Mouse (Mus musculus): ENCODE results near the gene Cwc15.

Cwc15 gene

GRCm38 (mm10) chr9:14548366-14548761 lies 47.9 kb downstream of the Cwc15 start:
- DNase-seq, result no peak

DNA sequence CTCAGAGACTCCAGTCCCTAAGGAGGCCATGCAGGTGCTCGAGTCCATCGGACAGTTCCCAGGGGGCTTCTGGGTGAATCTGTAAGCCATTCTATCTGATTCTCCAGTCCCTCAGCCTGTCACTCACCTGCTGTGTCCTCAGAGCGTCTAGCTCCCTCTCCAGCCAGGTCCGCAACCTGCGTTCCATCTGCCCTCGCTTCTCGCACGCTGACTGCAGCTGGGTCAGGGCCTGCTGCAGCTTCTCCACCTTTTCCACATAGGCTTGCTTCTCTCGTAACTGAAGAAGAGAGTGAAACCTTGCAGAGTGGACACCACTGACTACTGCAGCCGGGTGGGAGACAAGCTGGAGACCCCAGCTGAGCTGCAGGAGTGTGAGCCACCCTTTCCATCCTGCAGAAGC lies 57.9 kb downstream of the Cwc15 start:
- DNase-seq, result no peak

DNA sequence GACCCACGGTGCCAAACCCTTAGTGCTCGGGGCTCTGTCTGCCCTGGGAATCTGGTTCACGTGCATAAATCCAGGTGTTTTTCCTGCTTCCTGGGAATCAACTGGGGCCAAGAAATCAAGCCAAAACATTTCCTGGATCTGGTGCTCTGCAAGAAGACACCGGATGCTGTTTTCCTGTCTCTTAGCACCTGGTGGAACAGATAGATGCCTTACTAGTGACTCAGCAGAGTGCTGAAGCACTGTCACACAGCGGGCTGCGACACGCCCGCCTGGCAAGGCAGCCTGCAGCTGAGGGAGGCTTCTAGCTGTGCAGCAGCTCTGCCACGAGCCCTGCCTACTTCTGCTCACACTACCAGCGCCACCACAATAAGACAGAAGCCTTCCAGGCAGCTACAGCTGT lies 59.0 kb downstream of the Cwc15 start:
- DNase-seq, result peak; percentile 40 to 52

DNA sequence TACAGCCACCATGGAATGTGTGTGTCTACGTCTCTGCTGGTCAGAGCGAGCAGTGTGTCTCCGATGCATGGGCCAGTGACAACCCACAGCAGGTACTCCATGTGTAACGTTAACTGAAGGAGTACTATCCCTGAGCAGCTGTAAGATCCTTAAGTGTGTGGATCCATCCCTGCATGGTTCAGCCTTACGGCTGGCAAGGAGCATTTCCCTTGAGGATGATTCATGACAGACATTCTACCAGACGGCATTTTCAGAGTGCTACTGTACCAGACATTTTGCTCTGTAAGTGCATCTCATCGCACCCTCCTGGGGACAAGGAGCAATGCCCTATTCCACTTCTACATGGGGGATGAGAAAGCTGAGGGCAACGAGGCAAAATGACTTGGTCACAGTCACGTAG lies 59.6 kb downstream of the Cwc15 start:
- DNase-seq, result no peak
